Mouse (Mus musculus) mouse embryonic stem cell (cell line): ENCODE data around the gene Sgip1.

Experiments used
- in situ Hi-C, 2 experiments: fragments of 300-500 bp; cut with MboI; formaldehyde crosslinking; loops; 1 replicate in 1 of 2; 3 replicates in 1 of 2; pipeline ENCODE4 v1.14.3; 2019 to 2020; ENCODE audit warnings: low sequenced_read_pairs in 2 of 2, low pct_unique_long_range_greater_than_20kb in 1 of 2, mixed read lengths in 1 of 2; ENCODE audit not compliant: unreplicated experiment in 1 of 2

Gene Sgip1

GRCm38 (mm10) chr4:102741287-102741686 is at the start of gene Sgip1:
TSS of gene Sgip1 (plus strand) at chr4:102741297.
- in situ Hi-C loops, result no loop called here

GRCm38 (mm10) chr4:102691402-102691801 is 49.7 kb upstream of the Sgip1 start:
- in situ Hi-C loops, result no loop called here

- in situ Hi-C loops, result no loop called here
Measured at GRCm38 (mm10) chr4:102697966-102698365, 43.1 kb upstream of the Sgip1 start.

- in situ Hi-C loops, result no loop called here
Measured at GRCm38 (mm10) chr4:102711731-102712130, 29.4 kb upstream of the Sgip1 start.

- in situ Hi-C loops, result no loop called here
Measured at GRCm38 (mm10) chr4:102715532-102715931, 25.6 kb upstream of the Sgip1 start.

GRCm38 (mm10) chr4:102717123-102717828 is 23.8 kb upstream of the Sgip1 start:
- in situ Hi-C loops, result no loop called here

GRCm38 (mm10) chr4:102719535-102719934 is 21.6 kb upstream of the Sgip1 start:
- in situ Hi-C loops, result no loop called here

- in situ Hi-C loops, result no loop called here
Measured at GRCm38 (mm10) chr4:102719951-102720350, 21.1 kb upstream of the Sgip1 start.

GRCm38 (mm10) chr4:102724442-102724841 is 16.7 kb upstream of the Sgip1 start:
- in situ Hi-C loops, result no loop called here

- in situ Hi-C loops, result no loop called here
Measured at GRCm38 (mm10) chr4:102730976-102731375, 10.1 kb upstream of the Sgip1 start.

- in situ Hi-C loops, result no loop called here
Measured at GRCm38 (mm10) chr4:102734022-102734657, 7.0 kb upstream of the Sgip1 start.

- in situ Hi-C loops, result no loop called here
Measured at GRCm38 (mm10) chr4:102753334-102754090, 12.4 kb downstream of the Sgip1 start.

GRCm38 (mm10) chr4:102759095-102759890 is 18.2 kb downstream of the Sgip1 start:
- in situ Hi-C loops, result no loop called here

GRCm38 (mm10) chr4:102760042-102760821 is 19.1 kb downstream of the Sgip1 start:
- in situ Hi-C loops, result no loop called here

GRCm38 (mm10) chr4:102762075-102762474 is 21.0 kb downstream of the Sgip1 start:
- in situ Hi-C loops, result no loop called here

GRCm38 (mm10) chr4:102769070-102769469 is 28.0 kb downstream of the Sgip1 start:
- in situ Hi-C loops, result no loop called here

GRCm38 (mm10) chr4:102769936-102770335 is 28.8 kb downstream of the Sgip1 start:
- in situ Hi-C loops, result no loop called here
